ENCODE assay signal across 14 mouse cellular contexts in the genomic region with DNA sequence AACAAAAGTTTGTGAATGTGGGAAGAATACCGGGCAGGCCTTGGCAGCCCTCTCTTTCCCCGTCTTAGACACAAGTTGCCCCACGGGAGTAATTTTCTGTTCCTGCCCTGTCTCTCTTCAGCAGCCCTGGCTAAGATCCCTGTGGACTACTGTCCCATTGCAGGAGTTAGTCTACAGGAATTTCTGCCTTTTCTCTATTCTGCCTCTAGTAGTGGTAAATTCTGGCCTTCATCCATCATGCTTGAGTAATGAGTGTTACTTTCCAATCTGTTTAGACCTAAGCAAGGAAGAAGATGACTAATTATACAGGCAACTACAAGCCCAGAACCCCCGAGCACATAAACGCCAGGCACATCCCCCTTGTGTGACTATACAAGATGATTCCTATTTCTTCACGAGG.
"Had no signal": no experiment of that assay in that cellular context is flagged by ENCODE, and none has a peak within 500 bp of the region (broad histone marks: within the 10 kb centered on the region; RNA-seq: fewer than 3 reads in every experiment).

No protein-coding gene starts in this region.

- H3K9me3 ChIP-seq: limb, embryonic 12.5 days; midbrain, embryonic 10.5 days; neural tube, embryonic 12.5 days; stomach, embryonic 15.5 days had no signal

- H3K36me3 ChIP-seq: limb, embryonic 12.5 days; midbrain, embryonic 10.5 days; neural tube, embryonic 12.5 days; stomach, embryonic 15.5 days had no signal

- H3K4me1 ChIP-seq: limb, embryonic 12.5 days; midbrain, embryonic 10.5 days; neural tube, embryonic 12.5 days; stomach, embryonic 15.5 days had no signal

- H3K27me3 ChIP-seq: limb, embryonic 12.5 days; neural tube, embryonic 12.5 days; stomach, embryonic 15.5 days had no signal

- H3K27ac ChIP-seq: limb, embryonic 12.5 days; liver, embryonic 14.5 days; midbrain, embryonic 10.5 days; neural tube, embryonic 12.5 days; stomach, embryonic 15.5 days had no signal

- DNase-seq: kidney, adult 8-10 months; kidney, postnatal 25 days; layer of hippocampus, adult 9-11 months; layer of hippocampus, postnatal 36 days; lung, adult 18-20 months; lung, postnatal 4 days; midbrain, embryonic 14.5 days; right cerebral cortex, postnatal 4 days; thymus, postnatal 4 days had no signal

- H3K4me3 ChIP-seq: limb, embryonic 12.5 days; midbrain, embryonic 10.5 days; neural tube, embryonic 12.5 days; stomach, embryonic 15.5 days had no signal
